ENCODE assay signal across 10 mouse cellular contexts in genomic region chr17:46457791-46458190, GRCm38 (mm10). TPM values are rescaled to one million over a fixed set of nuclear protein-coding genes. Genes with fewer than 3 reads are reported as not detected.
DNase-seq lines count a peak whose midpoint lies in the region; ATAC-seq and TF ChIP-seq lines count a peak whose summit lies in the region.
"Had no signal": no experiment of that assay in that cellular context is flagged by ENCODE, and none has a peak within 500 bp of the region (broad histone marks: within the 10 kb centered on the region; RNA-seq: fewer than 3 reads in every experiment).

No protein-coding gene starts in this region.

- H3K27ac ChIP-seq in liver, adult 2 months (replicated peaks; ENCODE audit: insufficient read depth, low read depth, low read length) = no peak overlapping the region
- no peak overlapping the region for H3K27ac ChIP-seq in liver, embryonic 11.5 days (ENCODE audit: low read depth, low read length)
- no peak overlapping the region for H3K27ac ChIP-seq in intestine, embryonic 16.5 days (ENCODE audit: low read length)
- no peak overlapping the region for H3K27ac ChIP-seq in hindbrain, embryonic 11.5 days (ENCODE audit: low read depth, low read length)
- H3K27ac ChIP-seq: hindbrain, embryonic 15.5 days had no signal

- no peak for TF ChIP-seq POLR2A in liver, adult 2 months (IDR thresholded peaks at IDR 0.05; ENCODE audit: extremely low read depth, insufficient read depth, low read length)

- H3K4me2 ChIP-seq in liver, embryonic 11.5 days = no peak overlapping the region
- H3K4me2 ChIP-seq in intestine, embryonic 16.5 days (ENCODE audit: low read depth, low read length) = no peak overlapping the region
- no peak overlapping the region for H3K4me2 ChIP-seq in hindbrain, embryonic 11.5 days (replicated peaks; ENCODE audit: low read depth, low read length)
- H3K4me2 ChIP-seq: hindbrain, embryonic 15.5 days had no signal

- no peak overlapping the region for H3K9ac ChIP-seq in liver, adult 2 months (ENCODE audit: low read depth, low read length)
- H3K9ac ChIP-seq in liver, embryonic 11.5 days (ENCODE audit: low read depth, low read length) = no peak overlapping the region
- H3K9ac ChIP-seq in intestine, embryonic 16.5 days (ENCODE audit: low read depth, low read length) = no peak overlapping the region
- no peak overlapping the region for H3K9ac ChIP-seq in hindbrain, embryonic 11.5 days (ENCODE audit: low read depth, low read length)
- H3K9ac ChIP-seq: hindbrain, embryonic 15.5 days had no signal

- no peak; the same call in 1 of the 2 replicates for ATAC-seq in liver, embryonic 11.5 days (replicated peaks; ENCODE audit: low FRiP score)
- ATAC-seq in intestine, embryonic 16.5 days = 0 out of 2 replicates have a peak, but pooled peaks have one; percentile 47
- no peak for ATAC-seq in hindbrain, embryonic 11.5 days (ENCODE audit: low FRiP score)

- H3K79me2 ChIP-seq in liver, adult 2 months (ENCODE audit: control insufficient read depth, insufficient read depth, low read length) = no peaks in the 10 kb centered on the region

- TF ChIP-seq CTCF in liver, adult 2 months (IDR thresholded peaks at IDR 0.05; ENCODE audit: low read depth, low read length) = peak; percentile 87

- 12% methylated on average over 10 of the region's 10 CpGs for WGBS in liver, adult 2 months
- 6% methylated on average over 10 of the region's 10 CpGs for WGBS in liver, embryonic 11.5 days
- WGBS in intestine, embryonic 16.5 days = 11% methylated on average over 10 of the region's 10 CpGs
- 12% methylated on average over 10 of the region's 10 CpGs for WGBS in hindbrain, embryonic 11.5 days

- H3K36me3 ChIP-seq in liver, adult 2 months (ENCODE audit: control insufficient read depth, insufficient read depth, low read length) = no peaks in the 10 kb centered on the region
- no peaks in the 10 kb centered on the region for H3K36me3 ChIP-seq in liver, embryonic 11.5 days (ENCODE audit: control insufficient read depth, insufficient read depth, low read length)
- H3K36me3 ChIP-seq in intestine, embryonic 16.5 days (ENCODE audit: control insufficient read depth, insufficient read depth, low read length) = no peaks in the 10 kb centered on the region
- H3K36me3 ChIP-seq in hindbrain, embryonic 11.5 days (ENCODE audit: control insufficient read depth, insufficient read depth, low read length) = no peaks in the 10 kb centered on the region

- DNase-seq in cerebellum, adult 11-12 months = peak; percentile 45
- no peak for DNase-seq in cerebellum, adult 9-11 months
- DNase-seq in liver, adult 2 months (ENCODE audit: extremely low read depth, low read depth, low spot score) = peak; percentile 79
- no peak for DNase-seq in liver, embryonic 11.5 days (ENCODE audit: low spot score)
- peak; percentile 56 for DNase-seq in c-Kit-positive CD71-negative TER-119-negative erythroid progenitor cells, embryonic 14.5 days (ENCODE audit: low read depth)
- peak; percentile 63 for DNase-seq in retina, embryonic 14.5 days (ENCODE audit: low spot score)
- no peak for DNase-seq in hindbrain, embryonic 11.5 days (ENCODE audit: low spot score)

- H3K4me1 ChIP-seq in liver, adult 2 months (ENCODE audit: control insufficient read depth, insufficient read depth, low read length) = peaks cover 26% of the 10 kb centered on the region
- H3K4me1 ChIP-seq in liver, embryonic 11.5 days (replicated peaks; ENCODE audit: control insufficient read depth, insufficient read depth, low read length) = peaks cover 15% of the 10 kb centered on the region; the same call in 1 of the 2 replicates
- H3K4me1 ChIP-seq in intestine, embryonic 16.5 days (ENCODE audit: control insufficient read depth, insufficient read depth, low read length) = peaks cover 30% of the 10 kb centered on the region
- H3K4me1 ChIP-seq in hindbrain, embryonic 11.5 days (replicated peaks; ENCODE audit: control insufficient read depth, insufficient read depth, low read length) = peaks cover 19% of the 10 kb centered on the region

- H3K4me3 ChIP-seq in liver, adult 2 months (ENCODE audit: insufficient read depth, low read depth, low read length) = no peak overlapping the region
- H3K4me3 ChIP-seq in liver, embryonic 11.5 days (ENCODE audit: low read depth, low read length) = no peak overlapping the region
- H3K4me3 ChIP-seq in intestine, embryonic 16.5 days (ENCODE audit: low read length) = no peak overlapping the region
- H3K4me3 ChIP-seq in hindbrain, embryonic 11.5 days (ENCODE audit: low read depth, low read length) = no peak overlapping the region
- H3K4me3 ChIP-seq: hindbrain, embryonic 15.5 days had no signal

- H3K27me3 ChIP-seq in liver, adult 2 months (ENCODE audit: control insufficient read depth, insufficient read depth, low read length) = no peaks in the 10 kb centered on the region
- peaks cover 86% of the 10 kb centered on the region for H3K27me3 ChIP-seq in liver, embryonic 11.5 days (replicated peaks; ENCODE audit: control insufficient read depth, insufficient read depth, low read length)
- peaks cover 67% of the 10 kb centered on the region for H3K27me3 ChIP-seq in intestine, embryonic 16.5 days (replicated peaks; ENCODE audit: control insufficient read depth, insufficient read depth, low read length)
- peaks cover 42% of the 10 kb centered on the region for H3K27me3 ChIP-seq in hindbrain, embryonic 11.5 days (ENCODE audit: control insufficient read depth, insufficient read depth, low read length)
- H3K27me3 ChIP-seq: hindbrain, embryonic 15.5 days had no signal

- no peaks in the 10 kb centered on the region for H3K9me3 ChIP-seq in liver, embryonic 11.5 days (ENCODE audit: control insufficient read depth, low read length)
- H3K9me3 ChIP-seq in intestine, embryonic 16.5 days (ENCODE audit: control insufficient read depth, low read length) = no peaks in the 10 kb centered on the region
- no peaks in the 10 kb centered on the region for H3K9me3 ChIP-seq in hindbrain, embryonic 11.5 days (ENCODE audit: control insufficient read depth, low read length)
- H3K9me3 ChIP-seq: hindbrain, embryonic 15.5 days had no signal

RNA-seq across cellular contexts. Expression of gene Slc22a7, which starts 19.5 kb away (rescaled TPM):
- total RNA-seq in liver, adult 2 months (2014; rRNA removed) = 10.3 and 27.9 TPM in 2 replicates
- 46.8 and 47.9 TPM in 2 replicates for polyA plus RNA-seq in liver, adult 2 months (2012; rRNA removed)
- not detected in 2 replicates for polyA plus RNA-seq in liver, embryonic 11.5 days (2014; fragmentation: Nextera tagmentation; extraction: Ambion mirVana)
- not detected in 2 replicates for polyA plus RNA-seq in intestine, embryonic 16.5 days (2015; fragmentation: Nextera tagmentation; extraction: Ambion mirVana)
- polyA plus RNA-seq in hindbrain, embryonic 11.5 days (2014; fragmentation: Nextera tagmentation; extraction: Ambion mirVana) = not detected in 2 replicates
- polyA plus RNA-seq: hindbrain, embryonic 15.5 days; neural tube, embryonic 14.5 days had no signal

RNA-seq across cellular contexts. Expression of gene Crip3, which starts 29.1 kb away (rescaled TPM):
- not detected in 2 replicates for total RNA-seq in liver, adult 2 months (2014; rRNA removed)
- 0.70 and 1.4 TPM in 2 replicates for polyA plus RNA-seq in liver, adult 2 months (2012; rRNA removed)
- 0.38 and 0.53 TPM in 2 replicates for polyA plus RNA-seq in liver, embryonic 11.5 days (2014; fragmentation: Nextera tagmentation; extraction: Ambion mirVana)
- 0.16 and 0.35 TPM in 2 replicates for polyA plus RNA-seq in intestine, embryonic 16.5 days (2015; fragmentation: Nextera tagmentation; extraction: Ambion mirVana)
- 0.74 and 0.86 TPM in 2 replicates for polyA plus RNA-seq in hindbrain, embryonic 11.5 days (2014; fragmentation: Nextera tagmentation; extraction: Ambion mirVana)

RNA-seq across cellular contexts. Expression of gene Ttbk1, which starts 29.7 kb away (rescaled TPM):
- 0.07 and 0.18 TPM in 2 replicates for total RNA-seq in liver, adult 2 months (2014; rRNA removed)
- polyA plus RNA-seq in liver, adult 2 months (2012; rRNA removed) = 0.15 and 0.22 TPM in 2 replicates
- polyA plus RNA-seq in liver, embryonic 11.5 days (2014; fragmentation: Nextera tagmentation; extraction: Ambion mirVana) = 0.03 and 0.07 TPM in 2 replicates
- 0.15 and 0.16 TPM in 2 replicates for polyA plus RNA-seq in intestine, embryonic 16.5 days (2015; fragmentation: Nextera tagmentation; extraction: Ambion mirVana)
- polyA plus RNA-seq in hindbrain, embryonic 11.5 days (2014; fragmentation: Nextera tagmentation; extraction: Ambion mirVana) = 2.3 and 2.4 TPM in 2 replicates

RNA-seq across cellular contexts. Expression of gene Dnph1, which starts 38.7 kb away (rescaled TPM):
- total RNA-seq in liver, adult 2 months (2014; rRNA removed) = 6.6 and 9.0 TPM in 2 replicates
- 13.1 and 13.3 TPM in 2 replicates for polyA plus RNA-seq in liver, adult 2 months (2012; rRNA removed)
- 63.6 and 65.0 TPM in 2 replicates for polyA plus RNA-seq in liver, embryonic 11.5 days (2014; fragmentation: Nextera tagmentation; extraction: Ambion mirVana)
- 40.4 and 45.1 TPM in 2 replicates for polyA plus RNA-seq in intestine, embryonic 16.5 days (2015; fragmentation: Nextera tagmentation; extraction: Ambion mirVana)
- 59.7 and 64.7 TPM in 2 replicates for polyA plus RNA-seq in hindbrain, embryonic 11.5 days (2014; fragmentation: Nextera tagmentation; extraction: Ambion mirVana)

Comparison
In these comparisons a context has a peak if more than half of its experiments do, and no peak if none do; other contexts are left out.
1. DNase-seq: peak in cerebellum, adult 11-12 months (single experiment), liver, adult 2 months (single experiment), c-Kit-positive CD71-negative TER-119-negative erythroid progenitor cells, embryonic 14.5 days (single experiment) and retina, embryonic 14.5 days (single experiment); none in cerebellum, adult 9-11 months (single experiment), liver, embryonic 11.5 days (single experiment) and hindbrain, embryonic 11.5 days (single experiment).
2. RNA of gene Slc22a7, which starts 19.5 kb away (polyA plus RNA-seq): 46.8 to 47.9 TPM in liver, adult 2 months; not detected in liver, embryonic 11.5 days, not detected in intestine, embryonic 16.5 days and not detected in hindbrain, embryonic 11.5 days; every median in the first group is over 10 times any median in the second.